Mouse (Mus musculus) heart, postnatal 0 days (tissue): ENCODE data around the gene Usp13. TPM values are rescaled to one million over a fixed set of nuclear protein-coding genes. Genes with fewer than 3 reads are reported as not detected.
A peak's percentile ranks its signal among the peaks of the same experiment; 100 is the strongest.

Experiments
- ATAC-seq: fragments of 200-750 bp; cut with Nextera tagmentation; 2 replicates; pipeline ENCODE4 v1.8.0; 2017; ENCODE audit warnings: low read depth, moderate number of reproducible peaks, moderate library complexity; ENCODE audit not compliant: insufficient read depth
- DNase-seq: peaks from one replicate; pipeline ENCODE4 v3.0.0-alpha.2; 2016; ENCODE audit warnings: low spot score
- H3K27ac ChIP-seq: fragments of 300-500 bp; sonication (generic); 2 replicates; pipeline ENCODE4 v1.5.1; 2014; ENCODE audit warnings: low read depth, mild to moderate bottlenecking
- H3K27me3 ChIP-seq: fragments of 300-500 bp; sonication (generic); 2 replicates; pipeline ENCODE4 v1.6.1; 2014; ENCODE audit warnings: low read length, mixed read lengths; ENCODE audit not compliant: control insufficient read depth, insufficient read depth
- H3K36me3 ChIP-seq: fragments of 300-500 bp; sonication (generic); replicated peaks from 2 replicates; pipeline ENCODE4 v1.6.1; 2014; ENCODE audit warnings: low read length, mixed read lengths; ENCODE audit not compliant: control insufficient read depth, insufficient read depth
- H3K4me1 ChIP-seq: fragments of 300-500 bp; sonication (generic); 2 replicates; pipeline ENCODE4 v1.6.1; 2014; ENCODE audit warnings: antibody characterized with exemption; ENCODE audit not compliant: control insufficient read depth, insufficient read depth
- H3K4me2 ChIP-seq: fragments of 300-500 bp; sonication (generic); 2 replicates; pipeline ENCODE4 v1.6.1; 2014; ENCODE audit warnings: low read depth, mild to moderate bottlenecking, low read length, moderate library complexity
- H3K4me3 ChIP-seq: fragments of 300-500 bp; sonication (generic); 2 replicates; pipeline ENCODE4 v1.5.1; 2014; ENCODE audit warnings: low read depth, low read length
- H3K9ac ChIP-seq: fragments of 300-500 bp; sonication (generic); replicated peaks from 2 replicates; pipeline ENCODE4 v1.6.1; 2014; ENCODE audit warnings: low read depth, low read length, mixed read lengths
- H3K9me3 ChIP-seq: fragments of 300-500 bp; sonication (generic); replicated peaks from 2 replicates; pipeline ENCODE4 v1.6.1; 2016; ENCODE audit warnings: low read length; ENCODE audit not compliant: control insufficient read depth
- CTCF ChIP-seq: IDR thresholded peaks from 2 replicates; pipeline ENCODE4 v1.5.1; 2016; ENCODE audit warnings: antibody characterized with exemption, control low read depth, low read depth
- EP300 ChIP-seq: IDR thresholded peaks from 2 replicates; pipeline ENCODE4 v1.6.1; 2016; ENCODE audit warnings: antibody characterized with exemption, low read depth
- WGBS: fragments of 180-500 bp; shearing (Covaris S2); extraction: QIAGEN DNeasy Blood & Tissue Kit; methylation state at CpG from one replicate; pipeline ENCODE4 v1.1.7; 2014; 5-methylcytosine and 5-hydroxymethylcytosine counted together
- polyA plus RNA-seq: library from polyadenylated mRNA; unstranded; fragments of >200 nt; fragmentation: Nextera tagmentation; extraction: Ambion mirVana; gene quantifications from 2 replicates; pipeline ENCODE4 v1.2.1, GENCODE M21; 2015
- total RNA-seq: library from RNA; depleted of rRNA; stranded (reverse); fragments of >200 nt; gene quantifications from 2 replicates; pipeline ENCODE4 v1.2.3, GENCODE M21; 2014; ENCODE audit warnings: low replicate concordance; rRNA removed

Usp13 gene
- total RNA-seq (79.8 and 83.4 TPM in 2 replicates), polyA plus RNA-seq (62.1 and 65.8 TPM in 2 replicates)

- H3K4me3 ChIP-seq = peak within 1 kb of the TSS; percentile 78
- ATAC-seq (peak; percentile 84), DNase-seq (peak; percentile 79)
- H3K4me2 ChIP-seq = peak within 1 kb of the TSS; percentile 73
- H3K9me3 ChIP-seq = no peaks in the 10 kb centered on the region
- TF ChIP-seq EP300 = no peak
- no peak for TF ChIP-seq CTCF
- peak within 1 kb of the TSS; percentile 92 for H3K27ac ChIP-seq
- no peaks in the 10 kb centered on the region for H3K36me3 ChIP-seq
- H3K9ac ChIP-seq = peak within 1 kb of the TSS; percentile 87
- no peaks in the 10 kb centered on the region for H3K27me3 ChIP-seq
- peaks cover 22% of the 10 kb centered on the region; the same call in 1 of the 2 replicates for H3K4me1 ChIP-seq
- under 1% methylated on average over 67 of the region's 84 CpGs for WGBS
Observed at GRCm38 (mm10) chr3:32817357-32818326, at the start of gene Usp13. Gene Usp13, plus strand, starts transcription at chr3:32817546.

- Histone ChIP-seq H3K36me3 (no peaks in the 10 kb centered on the region), H3K9me3 (no peaks in the 10 kb centered on the region), H3K4me2 (no peak overlapping the region), H3K4me1 (no peaks in the 10 kb centered on the region), H3K27ac (no peak overlapping the region), H3K4me3 (no peak overlapping the region), H3K27me3 (no peaks in the 10 kb centered on the region), H3K9ac (no peak overlapping the region)
- ATAC-seq = no peak
- TF ChIP-seq EP300 = no peak
- TF ChIP-seq CTCF = no peak
- no peak for DNase-seq
- WGBS = 49% methylated on average over 2 of the region's 2 CpGs
Observed at GRCm38 (mm10) chr3:32770781-32771180, 46.6 kb upstream of the Usp13 start.

DNA sequence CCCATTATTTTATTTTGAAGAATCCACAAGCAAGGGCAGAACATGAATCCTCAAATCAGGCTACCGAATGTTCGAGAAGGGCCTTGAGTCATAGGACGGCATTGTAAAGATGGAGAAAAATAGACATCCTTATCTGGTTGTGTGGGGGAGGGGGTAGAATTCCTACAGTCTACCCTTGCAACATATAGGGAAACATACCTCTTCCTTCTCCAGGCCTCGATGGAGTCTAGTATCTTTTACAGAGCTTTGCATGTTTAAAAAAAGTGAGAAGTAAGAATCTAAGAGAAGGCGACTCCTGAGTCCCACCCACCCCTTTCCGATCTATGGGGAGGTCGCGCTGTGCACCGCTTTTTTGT lies 367 bp upstream of the Usp13 start:
- Histone ChIP-seq H3K4me2 (peak overlapping the region; percentile 73), H3K4me3 (peak overlapping the region; percentile 78), H3K36me3 (no peaks in the 10 kb centered on the region), H3K9ac (peak overlapping the region; percentile 87), H3K27ac (peak overlapping the region; percentile 92), H3K9me3 (no peaks in the 10 kb centered on the region), H3K27me3 (no peaks in the 10 kb centered on the region), H3K4me1 (peaks cover 18% of the 10 kb centered on the region; the same call in 1 of the 2 replicates)
- DNase-seq (peak; percentile 11), ATAC-seq (no peak)
- WGBS = 1% methylated on average over 9 of the region's 9 CpGs
- TF ChIP-seq EP300 (no peak), CTCF (no peak)

- TF ChIP-seq CTCF (no peak), EP300 (no peak)
- Histone ChIP-seq H3K9me3 (no peaks in the 10 kb centered on the region), H3K36me3 (no peaks in the 10 kb centered on the region), H3K27me3 (no peaks in the 10 kb centered on the region), H3K9ac (peak overlapping the region; percentile 87), H3K4me2 (peak overlapping the region; percentile 73), H3K27ac (peak overlapping the region; percentile 92), H3K4me3 (peak overlapping the region; percentile 78), H3K4me1 (peaks cover 27% of the 10 kb centered on the region; the same call in 1 of the 2 replicates)
- WGBS = 3% methylated on average over 12 of the region's 12 CpGs
- ATAC-seq = peak; percentile 24
- peak; percentile 78 for DNase-seq
Observed at GRCm38 (mm10) chr3:32818327-32818900, 1.1 kb downstream of the Usp13 start.

GRCm38 (mm10) chr3:32822620-32823019 lies 5.3 kb downstream of the Usp13 start:
- DNase-seq (peak; percentile 82), ATAC-seq (peak; percentile 64)
- no peak overlapping the region for H3K4me3 ChIP-seq
- 3% methylated on average over 3 of the region's 3 CpGs for WGBS
- peaks cover 57% of the 10 kb centered on the region for H3K4me1 ChIP-seq
- H3K36me3 ChIP-seq = no peaks in the 10 kb centered on the region
- TF ChIP-seq EP300 (peak; percentile 60; the same call in 1 of the 2 replicates), CTCF (no peak)
- peak overlapping the region; percentile 28 for H3K4me2 ChIP-seq
- peak overlapping the region; percentile 83 for H3K27ac ChIP-seq
- H3K27me3 ChIP-seq = no peaks in the 10 kb centered on the region
- no peaks in the 10 kb centered on the region for H3K9me3 ChIP-seq
- H3K9ac ChIP-seq = no peak overlapping the region
